Mouse (Mus musculus): ENCODE results near the gene Bcam.

The Bcam gene

GRCm38 (mm10) chr7:19769434-19770374 is 1.1 kb downstream of the Bcam start:
- ChIA-PET POLR2A (interaction anchor here (0.6 to 5.5 kb wide), 76 partner anchors 7 to 567 kb away, joined by 3 to 63 read pairs (median 4); partner anchors contain the start of genes Apoe (in 3 of the 4), Apoc1 (in 2 of the 4), Cblc (in 2 of the 4) and Nectin2 (in 2 of the 4)), CTCF (interaction anchor here (0.6 to 3.2 kb wide), 38 partner anchors 8 to 180 kb away, joined by 3 to 17 read pairs (median 4); partner anchors contain the start of genes Cblc (in 2 of the 4), Nectin2 (in 2 of the 4) and Tomm40 (in 1 of the 4))

GRCm38 (mm10) chr7:19769001-19769400 is 1.8 kb downstream of the Bcam start:
- ChIA-PET POLR2A (interaction anchor here (0.5 to 5.5 kb wide), 31 partner anchors 9 to 426 kb away, joined by 3 to 63 read pairs (median 8); partner anchors contain the start of genes Apoe (in 2 of the 4), Tomm40 (in 2 of the 4), Bcl3 (in 1 of the 4) and Cblc (in 1 of the 4)), CTCF (interaction anchor here (0.6 to 3.2 kb wide), 15 partner anchors 8 to 180 kb away, joined by 3 to 17 read pairs (median 5); partner anchors contain the start of gene Nectin2 (in 2 of the 4))

GRCm38 (mm10) chr7:19768251-19768650 is 2.6 kb downstream of the Bcam start:
- ChIA-PET POLR2A (interaction anchor here in 3 of 4 experiments (0.6 to 5.5 kb wide), 22 partner anchors 9 to 98 kb away, joined by 3 to 63 read pairs (median 5); partner anchors contain the start of genes Apoe (in 1 of the 3) and Nectin2 (in 1 of the 3)), CTCF (interaction anchor here in 3 of 4 experiments (0.7 to 3.2 kb wide), 12 partner anchors 14 to 487 kb away, joined by 3 to 17 read pairs (median 4); partner anchors contain the start of gene Nectin2 (in 1 of the 3))

GRCm38 (mm10) chr7:19764581-19764980 is 6.2 kb downstream of the Bcam start:
- POLR2A ChIA-PET: interaction anchor here in 3 of 4 experiments (0.6 to 3.3 kb wide), 8 partner anchors 9 to 65 kb away, joined by 3 to 24 read pairs (median 4); partner anchors contain the start of genes Apoe (in 1 of the 3) and Nectin2 (in 1 of the 3)
- CTCF ChIA-PET: interaction anchor here (0.5 to 2.9 kb wide), 12 partner anchors 9 to 96 kb away, joined by 3 to 10 read pairs (median 4); no protein-coding TSS in a partner anchor

GRCm38 (mm10) chr7:19763829-19764477 is 6.9 kb downstream of the Bcam start:
- POLR2A ChIA-PET: interaction anchor here in 3 of 4 experiments (0.6 to 3.3 kb wide), 21 partner anchors 8 to 171 kb away, joined by 3 to 24 read pairs (median 3); partner anchors contain the start of genes Apoe (in 1 of the 3), Nectin2 (in 1 of the 3) and Tomm40 (in 1 of the 3)
- CTCF ChIA-PET: interaction anchor here (0.6 to 2.9 kb wide), 15 partner anchors 9 to 717 kb away, joined by 3 to 10 read pairs (median 4); no protein-coding TSS in a partner anchor

- CTCF ChIA-PET: interaction anchor here in 2 of 4 experiments (0.6 to 2.8 kb wide), 4 partner anchors 22 to 285 kb away, joined by 3 to 8 read pairs (median 6); no protein-coding TSS in a partner anchor
- POLR2A ChIA-PET: interaction anchor here in 2 of 4 experiments (0.7 to 3.3 kb wide), 7 partner anchors 8 to 63 kb away, joined by 3 to 24 read pairs (median 3); partner anchors contain the start of genes Apoe (in 1 of the 2) and Bcam (in 1 of the 2)
Observed at GRCm38 (mm10) chr7:19762283-19762682, 8.5 kb downstream of the Bcam start.

- POLR2A ChIA-PET: interaction anchor here in 3 of 4 experiments (0.7 to 3.4 kb wide), 11 partner anchors 8 to 70 kb away, joined by 3 to 14 read pairs (median 6); partner anchors contain the start of genes Bcam (in 3 of the 3), Apoe (in 1 of the 3), Cblc (in 1 of the 3) and Nectin2 (in 1 of the 3)
- CTCF ChIA-PET: interaction anchor here in 1 of 4 experiments (1.5 kb wide), 1 partner anchor 11 kb away, joined by 3 read pairs; the partner anchor contains the start of gene Bcam
Observed at GRCm38 (mm10) chr7:19760021-19760420, 10.8 kb downstream of the Bcam start.

- POLR2A ChIA-PET: interaction anchor here (0.5 to 3.4 kb wide), 17 partner anchors 9 to 60 kb away, joined by 3 to 14 read pairs (median 4); partner anchors contain the start of genes Bcam (in 2 of the 4), Apoe (in 1 of the 4) and Cblc (in 1 of the 4)
- CTCF ChIA-PET: interaction anchor here (0.6 to 1.1 kb wide), 4 partner anchors 18 to 326 kb away, joined by 3 to 4 read pairs (median 4); no protein-coding TSS in a partner anchor
Observed at GRCm38 (mm10) chr7:19758623-19759022, 12.2 kb downstream of the Bcam start.

GRCm38 (mm10) chr7:19755851-19756786 is 14.7 kb downstream of the Bcam start:
- POLR2A ChIA-PET: interaction anchor here in 2 of 4 experiments (0.8 to 7.0 kb wide), 13 partner anchors 8 to 87 kb away, joined by 3 to 63 read pairs (median 5); partner anchors contain the start of genes Bcam (in 2 of the 2) and Tomm40 (in 1 of the 2)
- CTCF ChIA-PET: interaction anchor here in 3 of 4 experiments (0.6 to 4.4 kb wide), 16 partner anchors 9 to 137 kb away, joined by 3 to 30 read pairs (median 4); partner anchors contain the start of gene Cblc (in 1 of the 3)

- POLR2A ChIA-PET: interaction anchor here (1.0 to 7.0 kb wide), 11 partner anchors 9 to 40 kb away, joined by 4 to 63 read pairs (median 5); partner anchors contain the start of genes Bcam (in 3 of the 4) and Tomm40 (in 1 of the 4)
- CTCF ChIA-PET: interaction anchor here (0.7 to 4.4 kb wide), 20 partner anchors 8 to 136 kb away, joined by 3 to 30 read pairs (median 4); partner anchors contain the start of gene Cblc (in 1 of the 4)
Observed at GRCm38 (mm10) chr7:19755008-19755407, 15.8 kb downstream of the Bcam start.

GRCm38 (mm10) chr7:19754065-19754464 is 16.8 kb downstream of the Bcam start:
- POLR2A ChIA-PET: interaction anchor here (0.6 to 7.0 kb wide), 26 partner anchors 9 to 206 kb away, joined by 3 to 63 read pairs (median 4); partner anchors contain the start of genes Bcam (in 3 of the 4), Tomm40 (in 3 of the 4) and Cblc (in 1 of the 4)

GRCm38 (mm10) chr7:19753587-19753986 is 17.2 kb downstream of the Bcam start:
- ChIA-PET POLR2A (interaction anchor here (0.6 to 7.0 kb wide), 27 partner anchors 8 to 206 kb away, joined by 3 to 63 read pairs (median 4); partner anchors contain the start of genes Bcam (in 3 of the 4), Tomm40 (in 2 of the 4) and Cblc (in 1 of the 4)), CTCF (interaction anchor here (0.6 to 4.4 kb wide), 34 partner anchors 10 to 203 kb away, joined by 3 to 30 read pairs (median 5); partner anchors contain the start of genes Bcam (in 1 of the 4), Cblc (in 1 of the 4) and Tomm40 (in 1 of the 4))

More at GRCm38 (mm10) chr7:19754065-19754464, 16.8 kb downstream of the Bcam start:
- CTCF ChIA-PET: interaction anchor here (0.6 to 4.4 kb wide), 34 partner anchors 9 to 202 kb away, joined by 3 to 30 read pairs (median 4); partner anchors contain the start of genes Bcam (in 1 of the 4), Cblc (in 1 of the 4) and Tomm40 (in 1 of the 4)

- CTCF ChIA-PET: interaction anchor here in 3 of 4 experiments (0.8 to 4.4 kb wide), 15 partner anchors 11 to 119 kb away, joined by 3 to 30 read pairs (median 7); partner anchors contain the start of genes Cblc (in 1 of the 3) and Tomm40 (in 1 of the 3)
- POLR2A ChIA-PET: interaction anchor here in 3 of 4 experiments (0.6 to 7.0 kb wide), 14 partner anchors 10 to 62 kb away, joined by 3 to 63 read pairs (median 6); partner anchors contain the start of genes Bcam (in 2 of the 3) and Cblc (in 1 of the 3)
Observed at GRCm38 (mm10) chr7:19752652-19753051, 18.2 kb downstream of the Bcam start.

GRCm38 (mm10) chr7:19751070-19751383 is 19.8 kb downstream of the Bcam start:
- ChIA-PET POLR2A (interaction anchor here in 3 of 4 experiments (0.7 to 7.0 kb wide), 15 partner anchors 9 to 120 kb away, joined by 3 to 63 read pairs (median 5); partner anchors contain the start of genes Bcam (in 2 of the 3) and Clptm1 (in 1 of the 3)), CTCF (interaction anchor here (0.6 to 4.3 kb wide), 23 partner anchors 10 to 251 kb away, joined by 3 to 41 read pairs (median 5); partner anchors contain the start of genes Bcam (in 1 of the 4) and Tomm40 (in 1 of the 4))

Measured in embryonic stem cell, embryonic (primary cell).